Mouse (Mus musculus) urinary bladder, postnatal 0 days (tissue): Measurements from ENCODE around the gene Msx3. TPM values are rescaled to one million over a fixed set of nuclear protein-coding genes. Genes with fewer than 3 reads are reported as not detected.

Experiments used
- polyA plus RNA-seq: library from polyadenylated mRNA; unstranded; fragments of >200 nt; fragmentation: Nextera tagmentation; extraction: Ambion mirVana; gene quantifications from 2 replicates; pipeline ENCODE4 v1.2.1, GENCODE M21; 2015

Msx3 gene
- polyA plus RNA-seq: not detected in 2 replicates

GRCm38 (mm10) chr7:140048361-140049114 lies at the start of gene Msx3:
Gene Msx3 (minus strand): TSS chr7:140049089.

GRCm38 (mm10) chr7:140092924-140093528 lies 44.1 kb upstream of the Msx3 start, which contains the start of gene Prap1:
Gene Prap1 (plus strand): TSS chr7:140093395.

GRCm38 (mm10) chr7:140082242-140082678 lies 33.4 kb upstream of the Msx3 start, which contains the start of gene Caly:
Gene Caly (minus strand): TSS chr7:140082548.

GRCm38 (mm10) chr7:140036281-140037170 lies 12.4 kb downstream of the Msx3 start, which contains the start of the genes Zfp511 and Tubgcp2:
Gene Zfp511 (plus strand): TSS chr7:140036391.
Gene Tubgcp2 (minus strand): TSS chr7:140036669.

Other genes with a start within 250 kb of the Msx3 start
- 3.3 and 4.6 TPM in 2 replicates for gene Adgra1, start 214.9 kb downstream of the Msx3 start, polyA plus RNA-seq
- 0.06 and 0.12 TPM in 2 replicates for gene Kndc1, start 154.4 kb downstream of the Msx3 start, polyA plus RNA-seq
- gene Utf1, start 105.3 kb downstream of the Msx3 start, polyA plus RNA-seq: not detected in 2 replicates
- gene 6430531B16Rik, start 70.3 kb downstream of the Msx3 start, polyA plus RNA-seq: 0.39 and 0.99 TPM in 2 replicates
- 5.3 and 22.1 TPM in 2 replicates for gene Adam8, start 56.5 kb downstream of the Msx3 start, polyA plus RNA-seq
- 23.7 and 25.7 TPM in 2 replicates for gene Zfp511, start 12.7 kb downstream of the Msx3 start, polyA plus RNA-seq
- 24.9 and 27.2 TPM in 2 replicates for gene Tubgcp2, start 12.4 kb downstream of the Msx3 start, polyA plus RNA-seq
- 0.39 TPM in 1 of 2 replicates, not detected in the other for gene Caly, start 33.5 kb upstream of the Msx3 start, polyA plus RNA-seq
- gene Prap1, start 44.3 kb upstream of the Msx3 start, polyA plus RNA-seq: 4.4 and 5.8 TPM in 2 replicates
- 53.1 and 55.7 TPM in 2 replicates for gene Fuom, start 53.4 kb upstream of the Msx3 start, polyA plus RNA-seq
- gene Paox, start 66.7 kb upstream of the Msx3 start, polyA plus RNA-seq: 21.5 and 21.8 TPM in 2 replicates
- 108 and 113 TPM in 2 replicates for gene Echs1, start 67.4 kb upstream of the Msx3 start, polyA plus RNA-seq
- gene Mtg1, start 88.5 kb upstream of the Msx3 start, polyA plus RNA-seq: 25.5 and 27.2 TPM in 2 replicates
- 1.3 and 1.9 TPM in 2 replicates for gene Sprn, start 105.8 kb upstream of the Msx3 start, polyA plus RNA-seq
- gene Olfr522, start 115.7 kb upstream of the Msx3 start, polyA plus RNA-seq: not detected in 2 replicates
- not detected in 2 replicates for gene Olfr523, start 124.1 kb upstream of the Msx3 start, polyA plus RNA-seq
- gene Olfr524, start 156.9 kb upstream of the Msx3 start, polyA plus RNA-seq: not detected in 2 replicates
- not detected in 2 replicates for gene Cd163l1, start 169.2 kb upstream of the Msx3 start, polyA plus RNA-seq
- gene 5830411N06Rik, start 198.2 kb upstream of the Msx3 start, polyA plus RNA-seq: not detected in 2 replicates